Mouse (Mus musculus) spleen, postnatal 10 days (tissue): ENCODE measurements around the gene Imp3.
"Not testable (repeated sequence)": the region's sequence is repeated elsewhere in the genome, so short reads cannot be mapped to it uniquely, and the experiment has no call there.

Experiments used
- DNase-seq, 2 experiments: peaks; one replicate each; pipeline ENCODE4 v3.0.0; 2021 to 2022; ENCODE audit warnings: low spot score in 2 of 2

Imp3 gene

DNA sequence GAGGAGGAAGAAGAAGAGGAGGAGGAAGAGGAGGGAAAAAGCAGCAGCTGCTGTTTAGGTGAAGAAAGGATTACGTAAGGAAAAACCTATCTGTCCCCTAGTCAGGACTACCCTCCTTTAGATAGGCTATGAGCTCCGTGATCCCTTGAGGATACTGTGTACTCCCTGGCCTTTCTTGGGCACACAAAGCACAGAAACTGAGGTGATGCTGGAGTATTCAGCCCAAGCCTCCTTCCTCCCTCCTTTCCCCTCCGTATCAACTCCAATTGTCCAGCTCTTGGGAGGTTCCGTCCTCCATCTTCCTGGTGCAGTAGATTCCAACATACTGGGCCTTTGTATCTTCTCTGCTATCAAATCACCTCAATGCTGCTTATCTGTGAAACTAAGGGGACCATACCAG, 14.5 kb upstream of the Imp3 start:
- DNase-seq, result no peak

DNA sequence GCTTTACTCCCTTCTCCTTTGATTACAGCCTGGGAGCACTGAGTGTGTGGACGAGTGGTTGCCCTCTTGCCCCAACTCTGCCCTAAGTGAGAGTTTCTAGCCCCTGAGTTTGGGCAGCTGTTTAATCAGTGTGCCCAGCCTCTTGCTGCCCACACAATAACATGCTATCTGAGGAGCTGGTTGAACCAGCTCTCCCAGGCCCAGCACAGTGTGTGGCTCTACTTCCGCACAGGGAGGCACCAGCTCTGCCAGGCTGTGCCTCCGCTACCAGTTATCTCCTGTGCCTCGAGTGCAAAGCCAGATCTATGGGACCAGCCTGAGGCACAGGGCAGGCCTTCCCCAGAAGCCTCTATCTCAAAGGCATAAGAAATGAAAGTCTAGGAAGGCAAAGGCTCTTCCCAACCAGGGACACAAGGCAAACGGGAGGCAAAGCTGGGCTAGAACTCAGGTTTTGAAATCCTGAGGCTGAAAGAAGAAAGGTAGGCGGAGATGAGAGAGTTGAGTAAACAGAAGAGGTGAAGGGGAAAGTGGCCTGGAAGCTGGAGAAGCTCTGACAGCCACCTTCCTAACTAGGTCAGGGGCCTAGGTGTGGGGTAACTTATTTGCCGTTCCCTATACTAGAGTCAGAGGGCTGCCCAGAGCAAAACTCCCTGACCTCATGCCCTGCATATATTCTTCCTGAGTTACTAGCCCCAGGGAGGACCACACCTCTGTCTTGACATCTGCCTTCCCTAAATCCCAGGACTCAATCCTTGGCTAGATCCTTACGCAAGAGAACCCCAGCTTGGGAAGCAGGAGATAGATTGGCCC, 13.2 kb upstream of the Imp3 start:
- DNase-seq, result no peak

DNA sequence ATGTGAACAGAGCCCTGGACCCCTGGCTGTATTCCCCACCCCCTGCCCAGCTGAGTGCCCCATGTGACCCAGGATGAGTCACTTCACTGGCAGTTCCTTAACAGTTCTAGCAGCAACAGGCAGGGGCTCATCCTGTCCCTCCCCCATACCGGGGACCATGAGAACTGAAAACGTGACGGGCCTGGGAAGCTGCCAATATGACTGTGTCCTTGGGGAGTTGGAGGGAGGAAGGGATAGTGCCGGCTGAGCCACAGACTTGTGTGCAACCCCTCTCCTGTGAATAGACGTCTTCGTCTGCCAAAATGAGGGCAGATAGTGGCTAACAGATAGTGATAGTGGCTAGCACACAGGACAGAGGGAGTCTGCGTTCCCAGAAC, 12.6 kb upstream of the Imp3 start:
- peak in 1 of 2 experiments; percentile 51 for DNase-seq

DNA sequence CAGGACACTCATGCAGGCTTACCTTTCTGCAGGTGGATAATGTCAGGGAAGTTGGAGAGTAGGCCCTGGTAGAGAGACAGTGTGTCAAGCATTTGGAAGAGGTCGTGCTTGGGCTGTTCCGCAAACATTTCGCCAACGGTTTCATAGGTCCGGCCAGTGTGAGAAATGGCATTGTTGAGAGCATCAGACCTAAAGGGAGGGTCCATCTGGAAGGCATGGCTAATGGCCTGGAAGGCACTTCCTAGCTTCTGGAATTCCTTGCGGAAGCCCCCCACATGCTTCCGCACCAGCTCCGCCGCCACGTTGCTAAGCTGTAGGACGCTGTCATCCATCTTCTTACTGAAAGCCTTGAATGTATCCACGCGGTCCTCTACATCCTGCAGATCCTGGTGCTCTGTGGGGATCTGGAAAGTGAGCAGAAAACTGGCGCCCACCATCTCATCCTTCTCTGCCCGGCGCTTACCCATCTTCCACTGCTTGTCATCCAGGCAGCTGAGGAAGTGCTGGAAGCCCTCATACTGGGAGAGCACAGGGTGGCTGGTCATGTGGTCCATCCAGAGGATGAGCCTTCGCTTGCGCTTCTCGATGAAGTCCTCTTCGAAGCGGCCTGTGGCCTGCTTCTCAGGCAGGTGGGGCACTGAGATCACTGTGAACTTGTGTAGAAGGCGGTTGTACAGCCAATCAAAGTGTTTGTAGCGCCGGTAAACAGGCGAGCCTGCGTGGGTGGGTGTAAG, 11.8 kb upstream of the Imp3 start:
- DNase-seq, result no peak

DNA sequence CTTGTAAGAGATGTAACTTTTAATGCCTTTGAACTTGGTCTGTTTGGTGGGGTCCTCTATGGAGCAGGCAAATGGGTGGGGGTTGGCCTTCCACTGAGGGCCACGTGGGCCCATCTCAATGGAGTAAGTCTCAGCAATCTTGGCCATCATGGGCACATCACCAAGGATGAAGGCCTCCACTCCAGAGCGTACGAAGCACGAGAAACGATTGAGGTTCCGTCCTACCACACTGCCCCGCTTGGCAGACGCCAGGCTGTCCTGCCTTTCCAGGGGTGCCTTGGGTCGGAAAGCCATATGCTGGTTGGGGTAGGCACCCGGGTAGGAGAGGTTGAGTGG, 11.3 kb upstream of the Imp3 start:
- no peak for DNase-seq

DNA sequence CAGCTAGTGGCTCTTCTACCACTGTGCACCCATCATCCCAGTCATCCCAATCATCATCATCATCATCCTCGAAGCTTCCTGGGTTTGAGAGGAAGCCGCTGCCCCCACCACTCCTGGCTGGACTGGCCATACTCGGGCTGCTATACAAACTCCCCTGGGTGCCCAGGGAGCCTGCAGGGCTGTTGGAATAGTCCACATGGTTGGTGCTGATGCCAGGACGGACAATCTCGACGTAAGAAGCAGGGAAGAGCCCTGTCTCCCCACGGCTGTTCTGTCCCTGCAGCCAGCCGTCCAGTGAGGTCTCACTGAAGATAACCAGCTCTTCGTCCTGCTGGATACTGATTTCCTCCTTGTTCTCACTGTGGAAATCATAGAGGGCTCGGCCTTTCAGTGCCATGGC, 10.9 kb upstream of the Imp3 start:
- no peak for DNase-seq

DNA sequence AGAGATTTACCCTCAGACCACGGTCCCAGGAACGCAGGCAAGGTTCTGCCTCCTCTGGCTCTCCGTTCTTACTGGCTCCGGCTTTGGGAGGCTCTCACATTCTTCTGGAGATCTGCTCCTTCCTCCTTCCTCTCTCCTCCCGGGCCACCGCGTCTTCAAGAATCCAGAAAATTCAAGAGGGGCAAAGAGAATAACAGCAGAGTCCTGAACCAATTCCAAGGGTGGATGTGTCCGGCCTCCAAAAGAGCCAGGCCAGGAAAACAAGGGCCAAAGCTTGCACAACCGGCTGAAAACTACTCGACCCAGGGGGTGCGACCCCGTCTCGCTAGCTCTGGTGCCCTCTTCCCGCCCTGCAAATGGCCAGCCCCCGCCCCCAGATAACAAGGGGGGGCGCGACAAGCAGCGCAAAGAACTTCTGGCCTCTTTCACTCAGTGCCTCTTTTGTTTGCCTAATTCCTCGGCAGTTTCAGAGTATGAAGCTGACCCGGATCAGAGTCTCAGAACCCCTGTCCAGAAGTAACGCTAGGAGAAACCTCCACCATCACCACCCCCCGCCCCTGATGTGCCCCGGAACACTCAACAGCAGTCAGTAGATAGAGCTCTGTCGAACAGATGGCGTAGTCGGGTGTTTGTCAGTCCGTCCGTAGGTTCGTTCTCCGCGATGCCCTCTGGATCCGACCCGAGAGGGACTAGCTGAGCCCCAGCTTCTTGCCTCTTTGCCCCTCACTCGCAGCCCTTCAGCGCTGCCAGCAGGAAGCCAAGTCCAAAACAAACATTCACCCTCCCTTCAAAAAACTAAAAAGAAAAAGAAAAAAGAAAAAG, 9.9 kb upstream of the Imp3 start:
- DNase-seq, result peak; percentile 27 to 42

DNA sequence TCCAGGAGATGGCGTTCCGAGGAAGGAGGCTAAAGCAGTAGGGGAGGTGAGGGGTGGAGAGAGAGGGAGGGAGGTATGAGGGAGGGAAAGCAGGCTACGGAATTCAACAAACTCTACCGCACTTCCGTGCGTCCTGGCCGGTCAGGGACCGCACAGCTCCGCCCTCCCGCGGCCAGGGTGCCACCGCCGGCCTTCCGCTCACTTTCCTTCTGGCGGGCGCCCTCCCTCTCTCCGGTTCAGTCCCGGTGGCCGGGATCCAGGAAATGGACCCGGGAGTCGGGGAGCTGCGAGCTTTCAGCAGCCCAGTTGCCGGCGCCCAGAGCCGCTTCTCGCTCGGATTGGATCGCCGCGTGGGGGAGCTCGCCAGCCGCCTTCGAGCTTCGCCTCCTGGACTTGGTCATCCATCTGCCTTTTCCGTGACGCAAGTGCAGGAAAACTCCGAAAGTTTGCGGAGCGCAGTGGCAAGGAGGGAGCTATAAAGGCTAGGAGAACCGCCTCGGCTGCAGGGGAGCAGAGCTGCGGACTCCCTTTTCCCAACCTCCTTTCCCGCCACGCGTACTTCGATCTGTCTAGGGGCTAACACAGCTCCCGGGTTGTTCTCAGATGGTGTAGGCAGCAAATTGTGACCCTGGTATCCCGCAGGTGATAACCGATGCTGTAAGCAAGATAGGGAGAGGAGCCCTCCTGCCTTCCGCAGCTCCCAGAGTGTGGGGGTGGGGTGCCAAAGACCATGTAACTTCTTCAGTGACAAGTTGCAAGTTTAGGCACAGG, 9.0 kb upstream of the Imp3 start, which contains the start of gene Snx33:
TSS of gene Snx33 (minus strand) at position 331 of the 771 bp plus-strand sequence.
- DNase-seq, result peak; percentile 83 to 88

DNA sequence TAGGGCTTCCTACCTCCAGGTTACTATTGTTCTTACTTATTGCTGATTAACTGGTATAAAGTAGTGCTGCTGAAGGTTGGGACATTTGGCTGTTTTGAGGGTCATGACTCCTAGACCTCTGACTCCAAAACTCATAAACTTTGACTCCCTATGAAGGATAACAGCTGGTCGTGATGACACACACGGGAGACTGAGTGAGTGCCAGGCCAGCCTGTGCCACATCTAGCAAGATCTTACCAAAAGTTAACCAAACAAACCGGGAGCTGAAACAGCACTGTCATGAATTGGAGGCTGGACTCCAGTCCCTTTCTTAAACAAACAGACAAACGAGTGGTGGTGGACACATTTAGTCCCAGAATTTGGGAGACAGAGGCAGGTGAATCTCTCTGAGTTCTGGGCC, 7.8 kb upstream of the Imp3 start:
- DNase-seq, result no peak

DNA sequence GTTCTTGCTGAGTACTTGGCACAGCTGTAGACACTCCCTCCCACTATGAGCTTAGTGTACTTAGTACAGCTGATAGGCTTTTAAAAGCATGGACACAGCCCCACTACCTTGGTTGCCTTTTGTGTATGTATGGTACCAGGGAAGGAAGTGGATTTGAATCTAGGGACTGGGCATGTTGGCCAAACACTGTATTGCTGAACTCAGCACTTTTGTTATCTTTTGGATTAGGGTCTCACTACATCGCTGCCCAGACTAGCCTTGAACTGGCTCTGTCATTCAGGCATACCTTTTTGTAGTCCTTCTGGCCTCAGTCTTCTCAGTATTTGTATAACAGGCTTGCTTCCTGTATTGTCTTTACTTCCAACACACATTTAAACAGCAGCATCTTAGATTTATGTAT, 6.7 kb upstream of the Imp3 start:
- no peak for DNase-seq

DNA sequence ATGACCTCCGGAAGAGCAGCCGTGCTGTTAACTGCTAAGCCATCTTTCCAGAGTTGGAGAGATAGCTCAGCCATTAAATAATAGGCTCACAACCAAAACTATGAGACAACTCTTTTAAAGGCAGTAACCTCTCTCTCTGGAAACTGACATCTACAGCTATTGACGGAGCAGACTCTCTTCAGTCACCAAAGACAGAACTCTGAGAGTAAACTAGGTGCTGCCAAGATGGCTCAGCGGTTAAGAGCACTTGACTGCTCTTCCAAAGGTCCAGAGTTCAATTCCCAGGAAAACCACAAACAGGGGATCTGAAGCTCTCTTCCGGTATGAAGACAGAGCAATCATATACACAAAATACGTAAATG, 433 bp upstream of the Imp3 start:
- no peak for DNase-seq

DNA sequence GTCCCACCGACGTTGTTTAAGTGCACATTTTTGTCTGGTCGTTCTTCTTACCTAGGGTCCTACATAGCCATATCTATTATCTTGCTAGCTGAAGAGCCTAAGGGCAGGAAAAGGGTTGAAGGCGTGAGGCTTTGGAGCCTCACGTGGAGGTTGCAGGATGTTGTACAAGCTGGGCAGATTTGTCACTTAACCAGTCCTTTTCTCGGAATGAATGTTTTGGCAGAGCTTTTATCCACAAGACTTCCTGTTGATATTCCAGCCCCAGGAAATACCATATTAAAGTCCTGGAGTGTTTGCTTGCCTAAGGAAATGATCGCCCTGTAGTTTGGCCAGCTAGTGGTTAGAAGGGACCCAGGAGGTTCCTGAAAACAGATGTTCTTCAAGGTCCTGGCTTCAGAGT, 1.1 kb downstream of the Imp3 start:
- no peak for DNase-seq

DNA sequence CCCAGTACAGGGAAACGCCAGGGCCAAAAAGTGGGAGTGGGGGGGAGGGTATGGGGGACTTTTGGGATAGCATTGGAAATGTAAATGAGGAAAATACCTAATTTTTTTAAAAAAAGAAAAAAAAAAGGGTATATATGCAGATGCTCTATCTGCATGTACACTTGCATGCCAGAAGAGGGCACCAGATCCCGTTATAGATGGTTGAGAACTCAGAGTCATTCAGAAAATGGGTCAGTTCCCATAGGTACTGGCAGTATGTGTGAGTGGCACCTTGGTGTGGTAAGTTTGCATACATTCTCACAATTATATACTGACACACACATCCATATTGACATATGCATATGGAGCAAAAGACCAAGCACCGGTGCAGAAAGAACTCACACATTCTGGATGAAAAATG, 10.2 kb downstream of the Imp3 start:
- peak in 1 of 2 experiments; percentile 73 for DNase-seq

DNA sequence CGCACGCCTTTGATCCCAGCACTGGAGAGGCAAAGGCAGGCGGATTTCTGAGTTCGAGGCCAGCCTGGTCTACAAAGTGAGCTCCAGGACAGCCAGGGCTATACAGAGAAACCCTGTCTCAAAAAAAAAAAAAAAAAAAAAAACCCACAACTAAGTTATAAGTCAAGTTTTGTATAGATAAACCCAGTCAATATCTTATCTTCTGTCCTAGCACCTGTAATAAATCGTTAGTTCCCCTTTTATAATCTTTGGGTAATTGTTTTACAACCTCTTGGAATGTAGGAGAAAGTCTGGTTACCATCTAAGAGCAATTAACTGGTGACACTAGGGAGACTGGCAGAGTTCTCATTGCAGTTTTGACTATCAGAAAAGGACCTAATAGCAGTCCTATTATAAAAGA, 11.4 kb downstream of the Imp3 start:
- DNase-seq, result not testable (repeated sequence)

DNA sequence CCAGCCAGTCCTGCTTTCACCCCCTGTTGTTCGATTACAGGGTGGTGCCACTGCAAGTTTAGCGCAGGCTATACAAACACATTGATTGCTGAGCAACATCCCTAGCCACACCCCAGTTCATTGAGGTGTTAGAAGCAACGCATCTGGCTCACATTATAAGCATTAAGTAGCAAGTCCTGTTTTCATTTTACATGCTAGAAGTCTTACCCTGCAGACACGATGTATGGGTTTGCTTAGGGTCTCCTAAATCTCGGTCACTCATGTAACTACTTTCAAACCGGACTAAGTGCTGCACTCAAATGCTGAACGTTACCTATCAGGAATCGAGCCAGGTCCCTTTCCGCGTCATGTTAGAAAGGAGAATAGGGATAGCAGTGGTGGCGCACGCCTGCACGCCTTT, 12.5 kb downstream of the Imp3 start:
- DNase-seq, result peak in 1 of 2 experiments; percentile 27

DNA sequence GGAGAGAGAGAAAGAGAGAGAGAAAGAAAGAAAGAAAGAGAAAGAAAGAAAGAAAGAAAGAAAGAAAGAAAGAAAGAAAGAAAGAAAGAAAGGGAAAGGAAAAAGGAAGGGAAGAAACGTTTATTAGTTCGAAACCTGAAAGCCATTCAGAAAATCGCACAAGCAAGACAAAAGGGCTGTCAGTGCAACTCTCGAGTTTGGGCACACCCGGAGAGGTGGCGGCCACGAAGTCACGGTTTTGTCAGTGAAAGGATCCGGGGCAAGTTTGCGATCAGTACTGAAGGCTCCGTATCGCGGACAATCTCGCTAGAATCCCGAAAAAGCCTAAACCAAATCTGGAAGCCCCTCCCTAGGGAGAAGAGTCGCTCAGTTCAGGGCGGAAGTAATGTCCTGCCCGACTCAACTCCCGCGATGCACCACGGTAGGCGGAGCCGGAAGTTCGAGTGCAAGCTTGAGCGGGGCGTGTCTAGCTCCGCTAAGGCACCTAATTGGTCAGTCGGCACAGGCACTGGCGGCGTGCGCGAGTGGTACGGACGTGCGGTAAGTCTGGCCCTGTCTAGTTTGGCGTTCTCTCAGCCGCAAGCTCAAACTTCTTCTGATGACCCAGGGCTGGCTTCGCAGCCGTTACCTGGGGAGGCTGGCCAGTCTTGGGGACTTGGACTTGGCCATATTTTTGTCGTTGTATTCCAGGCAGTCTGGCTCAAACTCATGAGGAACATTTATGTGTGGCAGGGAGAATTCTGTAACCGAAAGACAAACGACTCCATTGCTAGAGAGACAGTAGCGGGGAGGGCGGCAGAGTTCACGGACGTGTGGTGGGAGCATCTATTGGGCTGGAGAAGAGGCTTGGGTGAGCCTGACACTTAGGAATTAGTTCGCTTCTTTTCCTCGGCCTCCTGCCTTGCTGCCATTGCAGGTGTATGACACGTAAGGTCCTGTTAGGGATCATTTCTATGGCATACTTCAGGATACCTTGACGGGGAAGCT, 13.4 kb downstream of the Imp3 start, which contains the start of gene Snupn:
TSS of gene Snupn (plus strand) at position 465 of the 987 bp plus-strand sequence.
- peak; percentile 91 to 98 for DNase-seq

DNA sequence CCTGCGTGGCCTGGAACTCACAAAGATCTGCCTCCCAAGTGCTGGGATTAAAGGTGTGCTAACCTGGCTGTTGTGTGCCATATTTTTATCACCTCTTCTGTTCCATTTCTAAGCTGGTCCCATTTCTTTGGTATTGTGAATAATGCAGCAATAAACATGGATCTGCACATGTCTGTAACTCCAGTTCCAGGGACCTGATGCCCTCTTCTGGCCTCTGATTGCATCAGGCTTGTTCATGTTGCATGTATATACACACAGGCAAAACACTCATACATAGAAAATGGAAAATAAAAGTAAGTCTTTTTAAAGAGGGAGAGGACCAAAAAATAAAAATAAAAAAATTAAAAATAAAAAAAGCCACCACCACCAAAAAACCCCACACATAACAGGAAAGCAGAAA, 16.3 kb downstream of the Imp3 start:
- no peak for DNase-seq

DNA sequence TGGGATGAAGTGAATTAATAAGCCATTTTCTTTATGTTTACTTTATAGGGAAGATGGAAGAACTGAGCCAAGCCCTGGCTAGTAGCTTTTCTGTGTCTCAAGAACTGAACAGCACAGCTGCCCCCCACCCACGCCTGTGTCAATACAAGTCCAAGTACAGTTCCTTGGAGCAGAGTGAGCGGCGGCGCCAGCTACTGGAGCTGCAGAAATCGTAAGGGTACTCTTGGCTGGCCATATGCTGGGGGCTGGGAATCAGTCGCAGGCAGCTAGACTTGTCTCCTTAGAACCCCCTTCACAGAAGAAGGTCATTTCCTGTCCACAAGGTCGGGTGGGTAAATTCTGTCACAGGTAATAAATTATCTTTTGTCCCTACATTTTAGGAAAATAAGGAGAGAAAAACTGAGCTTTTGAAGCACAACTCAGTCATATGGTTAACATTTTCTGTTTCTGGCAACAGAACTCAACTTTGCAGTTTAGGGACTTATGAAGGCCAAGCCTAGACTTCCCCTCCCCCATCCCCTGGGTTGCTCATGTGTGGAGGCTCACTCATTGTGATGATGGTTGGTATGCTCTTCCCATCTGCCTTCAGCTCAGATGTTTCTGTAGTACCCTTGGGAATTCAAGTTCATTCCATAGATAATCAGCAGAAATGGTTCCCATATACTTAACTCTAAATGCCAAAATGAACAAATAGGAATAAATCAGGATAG, 19.8 kb downstream of the Imp3 start:
- DNase-seq, result no peak

DNA sequence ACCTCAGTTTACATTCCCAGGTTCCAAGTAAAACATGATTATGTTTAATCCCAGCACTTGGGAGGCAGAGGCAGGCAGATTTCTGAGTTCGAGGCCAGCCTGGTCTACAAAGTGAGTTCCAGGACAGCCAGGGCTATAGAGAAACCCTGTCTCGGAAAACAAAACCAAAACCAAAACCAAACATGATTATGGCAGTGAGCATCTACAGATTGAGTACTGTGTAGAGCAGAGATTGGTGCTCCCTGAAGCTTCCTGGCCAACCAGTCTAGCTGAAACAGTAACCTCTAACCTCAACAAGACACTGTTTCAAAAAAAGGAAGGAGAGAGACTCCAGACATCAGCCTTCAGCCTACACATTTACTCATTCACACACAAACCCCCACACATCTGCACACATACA, 21.4 kb downstream of the Imp3 start:
- no peak for DNase-seq

DNA sequence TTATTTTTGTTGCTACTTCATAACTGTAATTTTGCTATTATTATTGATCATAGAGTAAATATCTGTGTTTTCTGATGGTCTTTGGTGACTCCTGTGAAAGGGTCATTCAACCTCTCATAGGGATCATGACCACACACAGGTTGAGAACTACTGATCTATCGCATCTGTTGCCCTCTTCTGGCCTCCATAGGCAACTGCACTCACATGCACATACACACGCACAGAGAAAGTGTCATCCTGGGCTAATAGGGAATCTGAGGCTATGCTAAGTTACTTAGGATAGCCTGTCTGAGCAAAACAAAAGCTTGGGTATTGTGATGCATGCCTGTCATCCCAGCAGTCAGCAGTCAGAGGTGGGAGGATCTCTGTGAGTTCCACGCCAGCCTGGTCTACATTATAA, 24.3 kb downstream of the Imp3 start:
- no peak for DNase-seq
